Mouse (Mus musculus): ENCODE data around the gene Gli2.

DNA sequence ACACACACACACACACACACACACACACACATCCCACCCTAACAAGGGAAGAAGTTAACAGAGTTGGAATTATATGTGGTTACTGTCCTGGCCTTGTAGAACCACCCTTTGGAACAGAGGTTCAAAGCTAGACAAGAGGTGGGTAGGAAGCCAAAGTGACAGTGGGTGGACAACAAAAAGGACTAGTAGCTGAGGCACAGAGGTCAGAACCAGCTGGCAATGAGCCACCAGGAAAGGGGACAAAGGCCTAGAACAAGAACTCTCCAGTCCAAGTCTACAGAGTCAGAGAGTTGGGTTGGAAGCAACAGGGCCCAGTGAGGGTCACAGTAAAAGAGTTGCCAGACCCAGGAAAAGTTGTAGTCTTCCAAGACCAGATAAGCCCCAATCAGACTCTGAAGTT, 34.4 kb downstream of the Gli2 start:
- TF ChIP-seq CTCF (IDR thresholded peaks at IDR 0.05; ENCODE audit: low read depth, low read length): no peak
- TF ChIP-seq POLR2A (IDR thresholded peaks at IDR 0.05; ENCODE audit: borderline replicate concordance, low read depth, low read length): no peak
